Mouse (Mus musculus) liver, adult 2 months (tissue): ENCODE data around the gene Pnpla5.

ENCODE experiments used
- CTCF ChIP-seq: fragments of 200-500 bp; IDR thresholded peaks from 2 replicates; pipeline ENCODE4 v1.5.1; 2011; ENCODE audit warnings: low read depth, low read length, control low read depth
- POLR2A ChIP-seq: fragments of 200-500 bp; IDR thresholded peaks from 2 replicates; pipeline ENCODE4 v1.6.1; 2011; ENCODE audit warnings: low read length, control low read depth; ENCODE audit not compliant: insufficient read depth; ENCODE audit errors: extremely low read depth

DNA sequence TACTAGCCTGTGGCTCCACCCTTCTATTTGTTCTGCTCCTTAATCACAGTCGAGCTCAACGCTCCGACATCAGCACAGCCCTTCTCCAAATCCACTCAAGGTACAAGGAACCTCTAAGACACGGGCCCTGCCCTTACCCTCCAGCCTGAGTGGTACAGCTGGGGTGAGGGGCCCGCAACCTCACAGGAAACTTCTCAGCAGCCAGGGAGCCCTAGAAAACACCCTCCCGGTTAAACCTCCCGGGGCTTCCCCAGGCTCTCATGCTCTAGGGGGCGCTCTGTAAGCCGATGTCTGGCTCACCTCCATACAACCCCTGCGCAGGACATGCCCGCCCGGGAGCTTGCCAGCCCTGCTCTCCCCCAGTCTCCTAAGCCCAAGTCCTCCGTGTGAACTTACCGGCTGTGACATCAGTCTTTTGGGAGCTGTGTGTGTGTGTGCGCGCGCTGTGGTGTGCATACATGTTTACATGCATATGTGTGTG is 48.2 kb downstream of the Pnpla5 start:
- TF ChIP-seq CTCF (no peak), POLR2A (no peak)
